Mouse (Mus musculus): ENCODE data around the gene Nfat5.

DNA sequence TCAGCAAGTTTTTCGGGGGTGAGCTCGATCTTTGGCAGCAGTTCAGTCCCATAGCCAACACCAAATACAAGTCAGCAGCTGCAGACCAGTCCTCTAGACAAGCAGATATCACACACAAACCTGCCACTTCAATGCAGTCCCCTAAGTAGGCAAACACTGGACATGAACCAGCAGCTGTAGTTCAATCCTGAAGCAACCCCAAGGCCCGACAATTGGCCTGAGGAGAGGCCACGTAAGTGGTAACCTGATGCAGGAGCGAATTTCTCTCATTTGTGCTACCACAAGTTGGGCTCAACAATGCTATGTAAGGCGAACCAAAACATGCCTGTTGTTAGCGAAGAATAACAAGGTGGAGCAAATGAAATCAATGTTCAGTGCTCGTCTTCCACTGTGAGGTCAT lies 87.5 kb downstream of the Nfat5 start:
- TF ChIP-seq CTCF (IDR thresholded peaks at IDR 0.05; ENCODE audit: low read depth, low read length) = no peak
- TF ChIP-seq EP300 (IDR thresholded peaks at IDR 0.05; ENCODE audit: insufficient read depth, low read depth, low read length) = no peak
- TF ChIP-seq POLR2A (IDR thresholded peaks at IDR 0.05; ENCODE audit: insufficient read depth, low read length) = no peak

Data from ES-Bruce4 (cell line).